Mouse (Mus musculus) adrenal gland, adult 8-10 months (tissue): Measurements from ENCODE around the gene Ralbp1. TPM values are rescaled to one million over a fixed set of nuclear protein-coding genes. Genes with fewer than 3 reads are reported as not detected.

Experiments
- total RNA-seq, 4 experiments: library from RNA; stranded (reverse); gene quantifications; 2 replicates each; pipeline ENCODE4 v1.2.4; 2022

The Ralbp1 gene
- total RNA-seq, 4 experiments from 2014 or later = 59.3 to 64.9 (median 62.6) TPM

Other genes with a start within 250 kb of the Ralbp1 start
- 10 to 100 TPM in 2 of 4 experiments, 1 to 10 TPM in 2; 9.2 to 45.4 (median 18.7) TPM for gene Txndc2, start 243.6 kb downstream of the Ralbp1 start, total RNA-seq
- gene Rab31, start 113.0 kb downstream of the Ralbp1 start, total RNA-seq = 10 to 100 TPM; 42.4 to 60.1 (median 50.4) TPM
- 10 to 100 TPM; 61.5 to 75.7 (median 67.7) TPM for gene Ppp4r1, start 103.2 kb downstream of the Ralbp1 start, total RNA-seq
- 100 to 1,000 TPM; 107 to 156 (median 129) TPM for gene Twsg1, start 65.4 kb upstream of the Ralbp1 start, total RNA-seq
- gene Ankrd12, start 191.3 kb upstream of the Ralbp1 start, total RNA-seq = 10 to 100 TPM; 29.9 to 54.3 (median 38.0) TPM
- 100 to 1,000 TPM; 232 to 318 (median 257) TPM for gene Ndufv2, start 215.8 kb upstream of the Ralbp1 start, total RNA-seq
- 10 to 100 TPM; 37.1 to 53.7 (median 46.1) TPM for gene Washc1, start 225.7 kb upstream of the Ralbp1 start, total RNA-seq
- gene Ddx11, start 237.7 kb upstream of the Ralbp1 start, total RNA-seq = 1 to 10 TPM; 5.4 to 7.1 (median 6.3) TPM